Mouse (Mus musculus) heart, postnatal 0 days (tissue): ENCODE measurements around the gene Ccdc169. TPM values are rescaled to one million over a fixed set of nuclear protein-coding genes. Genes with fewer than 3 reads are reported as not detected.

ENCODE experiments used
- ATAC-seq: fragments of 200-750 bp; cut with Nextera tagmentation; 2 replicates; pipeline ENCODE4 v1.8.0; 2017; ENCODE audit warnings: low read depth, moderate number of reproducible peaks, moderate library complexity; ENCODE audit not compliant: insufficient read depth
- DNase-seq: peaks from one replicate; pipeline ENCODE4 v3.0.0-alpha.2; 2016; ENCODE audit warnings: low spot score
- H3K27ac ChIP-seq: fragments of 300-500 bp; sonication (generic); 2 replicates; pipeline ENCODE4 v1.5.1; 2014; ENCODE audit warnings: low read depth, mild to moderate bottlenecking
- H3K27me3 ChIP-seq: fragments of 300-500 bp; sonication (generic); 2 replicates; pipeline ENCODE4 v1.6.1; 2014; ENCODE audit warnings: low read length, mixed read lengths; ENCODE audit not compliant: control insufficient read depth, insufficient read depth
- H3K36me3 ChIP-seq: fragments of 300-500 bp; sonication (generic); replicated peaks from 2 replicates; pipeline ENCODE4 v1.6.1; 2014; ENCODE audit warnings: low read length, mixed read lengths; ENCODE audit not compliant: control insufficient read depth, insufficient read depth
- H3K4me1 ChIP-seq: fragments of 300-500 bp; sonication (generic); 2 replicates; pipeline ENCODE4 v1.6.1; 2014; ENCODE audit warnings: antibody characterized with exemption; ENCODE audit not compliant: control insufficient read depth, insufficient read depth
- H3K4me2 ChIP-seq: fragments of 300-500 bp; sonication (generic); 2 replicates; pipeline ENCODE4 v1.6.1; 2014; ENCODE audit warnings: low read depth, mild to moderate bottlenecking, low read length, moderate library complexity
- H3K4me3 ChIP-seq: fragments of 300-500 bp; sonication (generic); 2 replicates; pipeline ENCODE4 v1.5.1; 2014; ENCODE audit warnings: low read depth, low read length
- H3K9ac ChIP-seq: fragments of 300-500 bp; sonication (generic); replicated peaks from 2 replicates; pipeline ENCODE4 v1.6.1; 2014; ENCODE audit warnings: low read depth, low read length, mixed read lengths
- H3K9me3 ChIP-seq: fragments of 300-500 bp; sonication (generic); replicated peaks from 2 replicates; pipeline ENCODE4 v1.6.1; 2016; ENCODE audit warnings: low read length; ENCODE audit not compliant: control insufficient read depth
- CTCF ChIP-seq: IDR thresholded peaks from 2 replicates; pipeline ENCODE4 v1.5.1; 2016; ENCODE audit warnings: antibody characterized with exemption, control low read depth, low read depth
- EP300 ChIP-seq: IDR thresholded peaks from 2 replicates; pipeline ENCODE4 v1.6.1; 2016; ENCODE audit warnings: antibody characterized with exemption, low read depth
- WGBS: fragments of 180-500 bp; shearing (Covaris S2); extraction: QIAGEN DNeasy Blood & Tissue Kit; methylation state at CpG from one replicate; pipeline ENCODE4 v1.1.7; 2014; 5-methylcytosine and 5-hydroxymethylcytosine counted together
- polyA plus RNA-seq: library from polyadenylated mRNA; unstranded; fragments of >200 nt; fragmentation: Nextera tagmentation; extraction: Ambion mirVana; gene quantifications from 2 replicates; pipeline ENCODE4 v1.2.1, GENCODE M21; 2015
- total RNA-seq: library from RNA; depleted of rRNA; stranded (reverse); fragments of >200 nt; gene quantifications from 2 replicates; pipeline ENCODE4 v1.2.3, GENCODE M21; 2014; ENCODE audit warnings: low replicate concordance

The Ccdc169 gene
- total and polyA plus RNA-seq, 2 experiments from 2014 or later, result not detected

DNA sequence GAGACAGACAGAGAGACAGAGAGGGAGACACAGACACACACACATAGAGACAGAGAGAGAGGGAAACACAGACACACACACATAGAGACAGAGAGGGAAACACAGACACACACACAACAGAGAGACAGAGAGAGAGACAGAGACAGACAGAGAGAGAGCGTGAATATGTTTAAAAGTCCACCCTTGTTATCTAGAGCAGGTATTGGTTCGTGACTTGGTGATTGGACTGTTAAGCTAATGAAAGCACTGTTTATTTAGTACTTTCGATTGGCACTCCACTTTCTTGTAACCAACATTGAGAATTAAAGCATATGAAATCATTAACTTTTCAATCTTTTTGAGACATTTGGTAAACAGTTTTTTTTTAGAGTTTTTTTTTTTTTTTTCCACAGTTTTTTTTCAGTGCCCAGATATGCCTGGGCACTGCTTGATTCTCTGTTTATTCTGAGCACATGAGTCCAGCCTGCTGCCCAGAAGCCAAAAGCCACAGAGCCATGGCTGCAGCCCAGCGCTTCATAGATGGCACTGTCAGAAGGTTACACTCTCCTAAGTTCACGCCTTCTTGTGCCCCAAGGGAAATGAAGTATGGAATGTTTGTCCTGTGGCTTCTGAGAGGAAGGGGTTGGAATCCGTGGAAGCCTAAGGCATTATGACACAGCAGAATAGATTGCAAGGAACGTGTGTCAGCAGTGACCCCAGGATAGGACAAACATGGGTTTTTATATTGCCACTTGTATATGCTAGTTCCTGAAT lies 22.6 kb upstream of the Ccdc169 start:
- WGBS, result 36% methylated on average over 7 of the region's 7 CpGs
- H3K27me3 ChIP-seq, result no peaks in the 10 kb centered on the region
- 0 out of 2 replicates have a peak, but pooled peaks have one; percentile 4 for ATAC-seq
- no peak overlapping the region for H3K4me2 ChIP-seq
- H3K9me3 ChIP-seq, result no peaks in the 10 kb centered on the region
- H3K4me3 ChIP-seq, result no peak overlapping the region
- no peak for TF ChIP-seq CTCF
- no peak for TF ChIP-seq EP300
- no peak overlapping the region for H3K9ac ChIP-seq
- H3K36me3 ChIP-seq, result peaks cover 28% of the 10 kb centered on the region
- no peak overlapping the region for H3K27ac ChIP-seq
- H3K4me1 ChIP-seq, result peaks cover 24% of the 10 kb centered on the region
- DNase-seq, result peak; percentile 40

DNA sequence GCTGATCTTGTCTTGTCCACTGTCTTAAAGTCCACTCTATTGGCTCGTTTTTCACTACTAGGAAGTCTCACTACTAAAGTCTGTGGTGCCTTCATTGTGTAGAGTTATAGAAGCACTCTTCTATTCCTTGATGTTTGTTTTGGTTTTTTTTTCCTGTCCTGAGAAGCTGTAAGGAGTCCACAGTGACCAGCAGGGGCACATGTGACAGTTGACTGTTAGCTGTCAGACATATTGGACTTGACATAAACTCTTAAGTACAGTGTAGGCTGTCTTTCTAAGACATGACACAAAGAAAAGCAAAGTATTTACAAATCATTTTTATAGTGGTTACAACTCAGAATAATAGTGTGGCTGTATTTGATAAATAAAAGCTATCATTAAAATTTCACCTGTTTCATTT lies 22.1 kb upstream of the Ccdc169 start:
- peaks cover 30% of the 10 kb centered on the region for H3K36me3 ChIP-seq
- 44% methylated on average over 1 of the region's 1 CpGs for WGBS
- DNase-seq, result no peak
- H3K9me3 ChIP-seq, result no peaks in the 10 kb centered on the region
- H3K9ac ChIP-seq, result no peak overlapping the region
- H3K27ac ChIP-seq, result no peak overlapping the region; the same call in 1 of the 2 replicates
- H3K27me3 ChIP-seq, result no peaks in the 10 kb centered on the region
- no peak overlapping the region for H3K4me3 ChIP-seq
- TF ChIP-seq CTCF, result no peak
- TF ChIP-seq EP300, result no peak
- ATAC-seq, result no peak
- H3K4me1 ChIP-seq, result peaks cover 25% of the 10 kb centered on the region
- H3K4me2 ChIP-seq, result no peak overlapping the region

DNA sequence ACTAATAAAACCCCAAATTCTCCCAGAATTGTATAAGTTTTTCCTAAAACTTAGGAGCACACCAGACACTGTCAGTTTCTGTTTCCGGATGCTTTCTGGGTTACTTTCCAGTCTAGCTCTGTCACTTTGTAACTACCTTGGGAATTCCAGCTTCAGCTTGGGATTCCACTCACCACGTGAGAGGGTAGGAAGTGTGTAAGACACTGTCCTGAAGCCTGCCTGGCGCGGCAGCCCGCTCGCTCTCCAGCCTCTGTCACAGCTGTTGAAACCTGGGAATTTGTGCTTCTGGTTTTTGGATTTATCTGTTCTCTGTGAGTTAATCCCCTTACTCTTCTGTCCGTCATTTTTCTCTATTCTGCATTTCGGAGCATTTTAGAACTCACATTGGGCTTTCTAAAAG lies 21.1 kb upstream of the Ccdc169 start:
- no peak overlapping the region for H3K4me3 ChIP-seq
- H3K27ac ChIP-seq, result peak overlapping the region; percentile 53; the same call in 1 of the 2 replicates
- H3K9ac ChIP-seq, result no peak overlapping the region
- ATAC-seq, result no peak
- H3K9me3 ChIP-seq, result no peaks in the 10 kb centered on the region
- H3K4me2 ChIP-seq, result no peak overlapping the region
- DNase-seq, result peak; percentile 36
- no peak for TF ChIP-seq CTCF
- peak; percentile 31; the same call in 1 of the 2 replicates for TF ChIP-seq EP300
- H3K36me3 ChIP-seq, result peaks cover 39% of the 10 kb centered on the region
- no peaks in the 10 kb centered on the region for H3K27me3 ChIP-seq
- H3K4me1 ChIP-seq, result peaks cover 25% of the 10 kb centered on the region
- 38% methylated on average over 8 of the region's 8 CpGs for WGBS

DNA sequence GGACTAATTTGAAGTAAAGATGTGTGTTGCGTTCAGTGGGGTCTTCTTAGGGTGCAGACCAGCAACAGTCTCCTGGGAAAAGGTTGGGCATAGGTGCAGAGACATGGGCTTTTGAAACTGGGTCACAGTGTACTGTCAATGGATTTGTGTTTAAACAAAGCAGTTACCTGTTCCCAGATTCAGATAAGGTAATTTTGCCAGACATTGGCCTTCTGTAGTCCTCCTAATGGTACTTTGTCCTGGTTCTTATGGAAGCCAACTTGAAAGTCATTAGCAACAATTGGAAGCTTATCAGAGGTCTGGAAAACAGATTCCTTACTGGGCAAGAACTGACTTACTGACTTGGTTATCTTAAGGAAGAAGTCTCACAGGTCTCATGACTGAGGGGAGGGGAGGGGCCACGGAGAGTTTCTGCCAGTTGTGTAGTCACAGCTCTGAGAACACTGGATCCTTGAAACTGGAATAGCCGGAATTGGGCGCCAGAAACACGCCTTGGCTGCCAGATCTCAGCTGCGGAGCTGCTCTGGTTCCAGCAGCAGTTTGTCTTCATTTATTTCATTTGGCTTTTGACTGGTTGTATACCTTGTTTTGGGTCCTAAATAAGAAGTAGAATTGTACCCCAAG lies 17.8 kb upstream of the Ccdc169 start:
- peaks cover 70% of the 10 kb centered on the region for H3K36me3 ChIP-seq
- no peak overlapping the region for H3K27ac ChIP-seq
- WGBS, result 76% methylated on average over 6 of the region's 6 CpGs
- H3K4me1 ChIP-seq, result peaks cover 15% of the 10 kb centered on the region
- no peaks in the 10 kb centered on the region for H3K27me3 ChIP-seq
- DNase-seq (no peak), ATAC-seq (no peak)
- H3K9me3 ChIP-seq, result no peaks in the 10 kb centered on the region
- no peak for TF ChIP-seq EP300
- TF ChIP-seq CTCF, result no peak
- no peak overlapping the region for H3K9ac ChIP-seq
- no peak overlapping the region for H3K4me2 ChIP-seq
- no peak overlapping the region for H3K4me3 ChIP-seq

DNA sequence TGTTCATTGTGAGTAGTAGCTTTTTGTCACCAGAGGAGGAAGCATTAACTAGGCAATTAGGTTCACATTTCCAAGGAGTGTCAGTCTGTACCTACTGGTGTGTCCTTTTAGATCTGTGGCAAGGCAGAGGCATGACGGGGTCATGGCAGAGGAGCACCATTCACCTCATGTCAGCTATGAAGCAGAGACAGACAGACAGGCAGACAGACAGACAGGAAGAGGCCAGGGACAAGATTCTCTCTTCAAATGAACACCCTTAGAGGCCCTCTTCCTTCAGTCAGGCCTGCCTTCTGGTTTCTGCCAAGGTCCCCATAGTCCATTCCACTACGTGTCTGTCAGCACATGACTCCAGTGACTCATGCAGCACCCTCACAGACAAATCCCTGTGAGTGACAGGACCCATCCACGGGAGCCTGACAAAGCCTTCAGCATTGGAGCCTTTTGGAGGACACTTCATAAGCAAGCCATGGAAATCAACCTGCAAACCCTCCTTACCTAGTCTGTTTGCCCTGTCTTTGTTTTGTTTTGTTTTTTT lies 14.7 kb upstream of the Ccdc169 start:
- 63% methylated on average over 3 of the region's 3 CpGs for WGBS
- Histone ChIP-seq H3K4me1 (peaks cover 7% of the 10 kb centered on the region; the same call in 1 of the 2 replicates), H3K36me3 (peaks cover 92% of the 10 kb centered on the region), H3K4me3 (no peak overlapping the region), H3K9me3 (no peaks in the 10 kb centered on the region), H3K9ac (no peak overlapping the region), H3K27me3 (no peaks in the 10 kb centered on the region), H3K27ac (no peak overlapping the region), H3K4me2 (no peak overlapping the region)
- TF ChIP-seq EP300, result no peak
- DNase-seq, result no peak
- ATAC-seq, result no peak
